In genomic region chr5:33995843-33996693, GRCm38 (mm10) we compare ENCODE assay signal across 8 mouse cellular contexts. TPM values are rescaled to one million over a fixed set of nuclear protein-coding genes. Genes with fewer than 3 reads are reported as not detected.
DNase-seq lines count a peak whose midpoint lies in the region; ATAC-seq and TF ChIP-seq lines count a peak whose summit lies in the region.

Nat8l (plus strand) TSS chr5:33995984.

- H3K4me3 ChIP-seq in forebrain, embryonic 11.5 days (ENCODE audit: low read depth, low read length): peak within 1 kb of the TSS; percentile 82
- H3K4me3 ChIP-seq in hindbrain, embryonic 10.5 days: peak within 1 kb of the TSS; percentile 80
- peak within 1 kb of the TSS; percentile 60 for H3K4me3 ChIP-seq in small intestine, adult 2 months (ENCODE audit: low read depth, low read length)

- H3K27me3 ChIP-seq in forebrain, embryonic 11.5 days (ENCODE audit: control insufficient read depth, insufficient read depth, low read length): peaks cover 9% of the 10 kb centered on the region
- peaks cover 58% of the 10 kb centered on the region for H3K27me3 ChIP-seq in hindbrain, embryonic 10.5 days (ENCODE audit: insufficient read depth, poor library complexity, severe bottlenecking)
- H3K27me3 ChIP-seq in small intestine, adult 2 months (ENCODE audit: control insufficient read depth, insufficient read depth, low read length): peaks cover 38% of the 10 kb centered on the region

- H3K4me1 ChIP-seq in forebrain, embryonic 11.5 days (replicated peaks; ENCODE audit: control insufficient read depth, insufficient read depth, low read length): peaks cover 8% of the 10 kb centered on the region; the same call in 1 of the 2 replicates
- peaks cover 48% of the 10 kb centered on the region for H3K4me1 ChIP-seq in hindbrain, embryonic 10.5 days (replicated peaks)
- peaks cover 4% of the 10 kb centered on the region for H3K4me1 ChIP-seq in small intestine, adult 2 months (ENCODE audit: control insufficient read depth, insufficient read depth, insufficient read length, low read length)

- TF ChIP-seq CTCF in brain, embryonic 14.5 days (IDR thresholded peaks at IDR 0.05; ENCODE audit: borderline replicate concordance, extremely low read depth, insufficient read depth, insufficient read length): no peak
- TF ChIP-seq CTCF in small intestine, adult 2 months (IDR thresholded peaks at IDR 0.05; ENCODE audit: extremely low read depth, insufficient read length, insufficient replicate concordance, low read depth, low read length): no peak

- no peaks in the 10 kb centered on the region for H3K9me3 ChIP-seq in forebrain, embryonic 11.5 days (ENCODE audit: control insufficient read depth, low read length)
- H3K9me3 ChIP-seq in hindbrain, embryonic 10.5 days: no peaks in the 10 kb centered on the region

- H3K36me3 ChIP-seq in forebrain, embryonic 11.5 days (ENCODE audit: control insufficient read depth, insufficient read depth, low read length): no peaks in the 10 kb centered on the region; the same call in 1 of the 2 replicates
- H3K36me3 ChIP-seq in hindbrain, embryonic 10.5 days: peaks cover 20% of the 10 kb centered on the region
- H3K36me3 ChIP-seq in small intestine, adult 2 months (ENCODE audit: control insufficient read depth, insufficient read depth, low read length): no peaks in the 10 kb centered on the region

- ATAC-seq in forebrain, embryonic 11.5 days (replicated peaks; ENCODE audit: low FRiP score): peak; percentile 82
- peak; percentile 67 for ATAC-seq in megakaryocyte progenitor cell, adult 5-6 weeks (replicated peaks; ENCODE audit: poor library complexity)

- H3K4me2 ChIP-seq in forebrain, embryonic 11.5 days (ENCODE audit: low read depth, low read length, severe bottlenecking): peak within 1 kb of the TSS; percentile 95

- WGBS in forebrain, embryonic 11.5 days: under 1% methylated on average over 90 of the region's 90 CpGs
- under 1% methylated on average over 90 of the region's 90 CpGs for WGBS in hindbrain, embryonic 10.5 days
- WGBS in small intestine, adult 2 months: 1% methylated on average over 90 of the region's 90 CpGs

- peak; percentile 67 for DNase-seq in ES-CJ7 (ENCODE audit: low read depth, low spot score)
- peak; percentile 96 for DNase-seq in brain, embryonic 14.5 days (ENCODE audit: low read depth)
- peak; percentile 92 for DNase-seq in forebrain, embryonic 11.5 days (ENCODE audit: low spot score)
- peak; percentile 89 for DNase-seq in hindbrain, embryonic 10.5 days (ENCODE audit: low spot score)
- peak; percentile 79 to 89 for DNase-seq in left cerebral cortex, adult 9 months (ENCODE audit: low spot score in 2 of 2)
- no peak for DNase-seq in gastrocnemius, postnatal 25 days

- peak within 1 kb of the TSS; percentile 93 for H3K27ac ChIP-seq in forebrain, embryonic 11.5 days (ENCODE audit: low read depth, low read length)
- H3K27ac ChIP-seq in hindbrain, embryonic 10.5 days: peak within 1 kb of the TSS; percentile 93
- no peak within 1 kb of the TSS for H3K27ac ChIP-seq in small intestine, adult 2 months (ENCODE audit: insufficient read depth, low read depth, low read length)

- peak; percentile 68 for TF ChIP-seq POLR2A in brain, embryonic 14.5 days (IDR thresholded peaks at IDR 0.05; ENCODE audit: borderline replicate concordance, extremely low read depth, insufficient read depth, insufficient read length, poor library complexity, severe bottlenecking)
- no peak for TF ChIP-seq POLR2A in small intestine, adult 2 months (IDR thresholded peaks at IDR 0.05; ENCODE audit: low read depth, low read length)

- H3K9ac ChIP-seq in forebrain, embryonic 11.5 days (ENCODE audit: low read length): peak within 1 kb of the TSS; percentile 76

RNA-seq across cellular contexts. Expression of gene Nat8l, which starts in this region (rescaled TPM):
- 16.1 and 24.2 TPM in 2 replicates for polyA plus RNA-seq in brain, embryonic 14.5 days (2012; rRNA removed)
- polyA plus RNA-seq in forebrain, embryonic 11.5 days (2014; fragmentation: Nextera tagmentation; extraction: Ambion mirVana): 1.9 and 2.0 TPM in 2 replicates
- 1.6 and 1.7 TPM in 2 replicates for polyA plus RNA-seq in hindbrain, embryonic 10.5 days (2016; fragmentation: Nextera tagmentation; extraction: Ambion mirVana)
- total RNA-seq in megakaryocyte progenitor cell, adult 5-6 weeks (2015): 1.7 and 1.8 TPM in 2 replicates
- total RNA-seq in megakaryocyte progenitor cell, adult 5-6 weeks (2017): 2.2 TPM in 2 replicates
- polyA plus RNA-seq in small intestine, adult 2 months (2012; rRNA removed): 0.32 and 0.34 TPM in 2 replicates
- under 1 TPM; 0.08 to 0.59 TPM for total RNA-seq in gastrocnemius, postnatal 25 days (2021)
